Mouse (Mus musculus) forebrain, embryonic 13.5 days (tissue): Measurements from ENCODE around the gene Pdia4. TPM values are rescaled to one million over a fixed set of nuclear protein-coding genes. Genes with fewer than 3 reads are reported as not detected.
"Not testable (repeated sequence)": the region's sequence is repeated elsewhere in the genome, so short reads cannot be mapped to it uniquely, and the experiment has no call there.

Experiments
- ATAC-seq: fragments of 200-750 bp; cut with Nextera tagmentation; 2 replicates; pipeline ENCODE4 v1.8.0; 2017
- H3K27ac ChIP-seq: fragments of 300-500 bp; sonication (generic); 2 replicates; pipeline ENCODE4 v1.5.1; 2015; ENCODE audit warnings: inconsistent platforms, mild to moderate bottlenecking, moderate library complexity
- H3K27me3 ChIP-seq: fragments of 300-500 bp; sonication (generic); 2 replicates; pipeline ENCODE4 v1.6.1; 2015; ENCODE audit warnings: mild to moderate bottlenecking, inconsistent platforms
- H3K36me3 ChIP-seq: fragments of 300-500 bp; sonication (generic); 2 replicates; pipeline ENCODE4 v1.6.1; 2015; ENCODE audit warnings: mild to moderate bottlenecking, inconsistent platforms; ENCODE audit not compliant: poor library complexity, severe bottlenecking
- H3K4me1 ChIP-seq: fragments of 300-500 bp; sonication (generic); 2 replicates; pipeline ENCODE4 v1.6.1; 2015; ENCODE audit warnings: inconsistent platforms
- H3K4me2 ChIP-seq: fragments of 300-500 bp; sonication (generic); 2 replicates; pipeline ENCODE4 v1.6.1; 2015; ENCODE audit warnings: inconsistent platforms, mild to moderate bottlenecking, moderate library complexity
- H3K4me3 ChIP-seq: fragments of 300-500 bp; sonication (generic); 2 replicates; pipeline ENCODE4 v1.5.1; 2015; ENCODE audit warnings: mild to moderate bottlenecking, inconsistent platforms
- H3K9ac ChIP-seq: fragments of 300-500 bp; sonication (generic); 2 replicates; pipeline ENCODE4 v1.6.1; 2015; ENCODE audit warnings: mild to moderate bottlenecking, inconsistent platforms
- H3K9me3 ChIP-seq: fragments of 300-500 bp; sonication (generic); replicated peaks from 2 replicates; pipeline ENCODE4 v1.6.1; 2016; ENCODE audit warnings: inconsistent platforms
- WGBS: fragments of 180-500 bp; shearing (Covaris S2); methylation state at CpG from one replicate; pipeline ENCODE4 v1.1.7; 2015; 5-methylcytosine and 5-hydroxymethylcytosine counted together
- microRNA counts: library from miRNA; unstranded; fragments of <30 nt; microRNA quantifications from one replicate; lab custom pipeline; 2016
- microRNA-seq: library from miRNA; unstranded; fragments of <30 nt; microRNA quantifications from one replicate; pipeline ENCODE4, GENCODE M21; 2016
- polyA plus RNA-seq: library from polyadenylated mRNA; unstranded; fragments of >200 nt; fragmentation: Nextera tagmentation; extraction: Ambion mirVana; gene quantifications from 2 replicates; pipeline ENCODE4 v1.2.1, GENCODE M21; 2015

Gene Pdia4
- polyA plus RNA-seq, 1 experiment from 2014 or later = 167 TPM

- 71% methylated on average over 4 of the region's 8 CpGs for WGBS
- H3K27me3 ChIP-seq, ATAC-seq, H3K27ac ChIP-seq, H3K9ac ChIP-seq, H3K9me3 ChIP-seq, H3K36me3 ChIP-seq, H3K4me3 ChIP-seq, H3K4me2 ChIP-seq, H3K4me1 ChIP-seq: not testable (repeated sequence)
These were observed 65.3 kb downstream of the Pdia4 start for GRCm38 (mm10) chr6:47747886-47748285.

MicroRNAs within 50 kb of the gene (microRNA counts, 519-probe panel; counts per million panel counts)
- 177 counts per million, percentile 53 among the panel's probes with 10 or more counts for microRNA mmu-miR-704 (lab: Ali Mortazavi, UCI)

Small RNA genes within 50 kb of the gene (microRNA-seq; reads per million reads assigned to microRNA genes)
- gene Mir704 = not detected

Other genes starting within 250 kb of the Pdia4 start
- gene Ezh2, start 218.1 kb downstream of the Pdia4 start, polyA plus RNA-seq = 221 and 241 TPM in 2 replicates
- gene Zfp786, start 17.4 kb upstream of the Pdia4 start, polyA plus RNA-seq = 13.5 and 13.9 TPM in 2 replicates
- gene Zfp398, start 22.2 kb upstream of the Pdia4 start, polyA plus RNA-seq = 13.1 and 14.7 TPM in 2 replicates
- 18.7 and 19.1 TPM in 2 replicates for gene Zfp282, start 63.8 kb upstream of the Pdia4 start, polyA plus RNA-seq
- gene Zfp212, start 107.0 kb upstream of the Pdia4 start, polyA plus RNA-seq = 21.0 and 25.4 TPM in 2 replicates
- 11.2 and 13.3 TPM in 2 replicates for gene Zfp956, start 140.0 kb upstream of the Pdia4 start, polyA plus RNA-seq
- gene Zfp777, start 235.5 kb upstream of the Pdia4 start, polyA plus RNA-seq = 6.8 and 7.4 TPM in 2 replicates